Mouse (Mus musculus): ENCODE results near the gene Dip2b. TPM values are rescaled to one million over a fixed set of nuclear protein-coding genes. Genes with fewer than 3 reads are reported as not detected.

Dip2b gene
- polyA plus RNA-seq, 1 experiment = 18.1 TPM

DNA sequence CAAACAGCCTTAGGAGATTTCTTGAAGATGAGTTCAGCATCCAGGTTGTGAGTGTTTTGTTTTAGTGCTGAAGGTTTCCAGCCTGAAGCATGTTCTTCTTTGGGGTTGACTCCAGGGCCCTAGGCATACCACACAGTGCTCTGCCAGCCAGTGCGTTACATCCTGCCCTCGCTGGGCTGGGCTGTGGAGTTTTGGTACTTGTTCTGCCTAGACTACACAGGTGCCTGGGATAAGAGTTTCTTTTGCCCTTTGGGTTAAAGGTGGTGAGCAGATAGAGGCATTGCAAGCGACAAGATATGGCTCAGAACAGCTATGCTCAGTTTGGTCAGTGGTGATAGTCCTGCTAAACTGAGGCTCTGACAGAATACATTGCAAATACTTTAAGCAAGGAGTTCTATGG lies 19.7 kb downstream of the Dip2b start:
- TF ChIP-seq CTCF (IDR thresholded peaks at IDR 0.05; ENCODE audit: borderline replicate concordance, control insufficient read depth, extremely low read depth, insufficient read depth, low read length, poor library complexity) (no peak), POLR2A (IDR thresholded peaks at IDR 0.05; ENCODE audit: control insufficient read depth, extremely low read depth, insufficient read depth, low read length, poor library complexity) (no peak)
- Histone ChIP-seq H3K4me1 (replicated peaks; ENCODE audit: control insufficient read depth, insufficient read depth, low read length) (peaks cover 18% of the 10 kb centered on the region), H3K27me3 (ENCODE audit: control insufficient read depth, insufficient read depth, low read length) (no peaks in the 10 kb centered on the region), H3K4me3 (ENCODE audit: control insufficient read depth, insufficient read depth, low read length) (no peak overlapping the region), H3K27ac (ENCODE audit: control insufficient read depth, insufficient read depth, low read length) (peak overlapping the region; percentile 0; the same call in 1 of the 2 replicates), H3K36me3 (ENCODE audit: control insufficient read depth, insufficient read depth, low read length) (no peaks in the 10 kb centered on the region)
- WGBS = 81% methylated on average over 3 of the region's 3 CpGs
- no peak for DNase-seq

DNA sequence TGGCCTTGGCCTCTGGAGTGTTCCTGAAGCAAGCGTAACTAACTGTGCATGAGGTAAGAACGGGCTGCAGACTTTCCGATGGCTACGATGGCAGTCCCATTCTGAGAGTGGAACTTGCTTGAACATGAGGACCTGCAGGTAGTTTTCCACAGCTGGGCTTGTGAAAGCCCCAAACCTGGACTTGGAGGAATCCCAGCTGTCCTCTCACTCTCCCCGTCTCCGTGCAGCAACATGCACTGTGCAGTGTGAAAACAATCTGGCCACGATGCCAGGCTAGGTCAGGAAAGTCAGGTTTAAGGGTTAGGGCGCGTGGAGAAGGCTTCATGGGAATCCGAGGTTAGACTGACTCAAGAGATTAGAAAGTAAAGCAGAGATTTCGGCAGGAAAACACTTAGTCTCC lies 20.4 kb downstream of the Dip2b start:
- Histone ChIP-seq H3K4me3 (ENCODE audit: control insufficient read depth, insufficient read depth, low read length) (no peak overlapping the region), H3K27ac (ENCODE audit: control insufficient read depth, insufficient read depth, low read length) (no peak overlapping the region), H3K36me3 (ENCODE audit: control insufficient read depth, insufficient read depth, low read length) (no peaks in the 10 kb centered on the region), H3K27me3 (ENCODE audit: control insufficient read depth, insufficient read depth, low read length) (no peaks in the 10 kb centered on the region), H3K4me1 (replicated peaks; ENCODE audit: control insufficient read depth, insufficient read depth, low read length) (peaks cover 18% of the 10 kb centered on the region)
- WGBS = 92% methylated on average over 11 of the region's 11 CpGs
- no peak for DNase-seq
- TF ChIP-seq CTCF (IDR thresholded peaks at IDR 0.05; ENCODE audit: borderline replicate concordance, control insufficient read depth, extremely low read depth, insufficient read depth, low read length, poor library complexity) (no peak), POLR2A (IDR thresholded peaks at IDR 0.05; ENCODE audit: control insufficient read depth, extremely low read depth, insufficient read depth, low read length, poor library complexity) (no peak)

DNA sequence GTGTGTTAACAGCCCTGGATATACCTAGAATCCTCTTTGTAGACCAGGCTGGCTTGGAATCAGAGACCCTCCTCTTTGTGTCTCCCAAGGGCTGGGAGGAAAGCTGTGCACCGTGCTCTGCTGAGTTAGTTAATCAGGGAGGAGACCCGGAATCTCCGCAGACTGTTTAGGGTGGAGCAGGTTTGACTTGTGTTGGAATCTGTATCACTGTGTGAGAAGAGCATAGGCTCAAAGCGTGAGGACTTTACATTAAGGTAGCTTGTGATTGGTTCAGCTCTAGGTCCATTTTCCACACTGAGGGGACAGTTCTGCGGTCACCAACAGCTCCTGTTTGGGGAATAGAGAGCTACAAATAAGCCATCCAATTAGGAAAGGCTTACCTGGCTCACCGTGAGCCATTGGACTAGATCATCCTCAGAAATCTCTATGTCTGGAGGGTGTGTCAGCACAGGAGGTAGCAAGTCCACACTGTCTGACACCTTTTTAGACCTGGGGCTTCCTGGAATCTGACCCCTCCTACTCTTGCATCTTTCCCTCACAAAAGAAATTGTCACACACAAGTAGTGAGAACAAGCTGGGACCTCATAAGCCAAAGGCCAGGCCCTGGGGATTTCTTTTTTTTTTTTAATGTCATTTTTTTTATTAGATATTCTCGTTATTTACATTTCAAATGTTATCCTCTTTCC lies 21.3 kb downstream of the Dip2b start:
- no peak for DNase-seq
- Histone ChIP-seq H3K4me3 (ENCODE audit: control insufficient read depth, insufficient read depth, low read length) (no peak overlapping the region), H3K27me3 (ENCODE audit: control insufficient read depth, insufficient read depth, low read length) (no peaks in the 10 kb centered on the region), H3K4me1 (replicated peaks; ENCODE audit: control insufficient read depth, insufficient read depth, low read length) (peaks cover 18% of the 10 kb centered on the region), H3K27ac (ENCODE audit: control insufficient read depth, insufficient read depth, low read length) (no peak overlapping the region), H3K36me3 (ENCODE audit: control insufficient read depth, insufficient read depth, low read length) (no peaks in the 10 kb centered on the region)
- TF ChIP-seq POLR2A (IDR thresholded peaks at IDR 0.05; ENCODE audit: control insufficient read depth, extremely low read depth, insufficient read depth, low read length, poor library complexity) (no peak), CTCF (IDR thresholded peaks at IDR 0.05; ENCODE audit: borderline replicate concordance, control insufficient read depth, extremely low read depth, insufficient read depth, low read length, poor library complexity) (no peak)
- 88% methylated on average over 7 of the region's 7 CpGs for WGBS

DNA sequence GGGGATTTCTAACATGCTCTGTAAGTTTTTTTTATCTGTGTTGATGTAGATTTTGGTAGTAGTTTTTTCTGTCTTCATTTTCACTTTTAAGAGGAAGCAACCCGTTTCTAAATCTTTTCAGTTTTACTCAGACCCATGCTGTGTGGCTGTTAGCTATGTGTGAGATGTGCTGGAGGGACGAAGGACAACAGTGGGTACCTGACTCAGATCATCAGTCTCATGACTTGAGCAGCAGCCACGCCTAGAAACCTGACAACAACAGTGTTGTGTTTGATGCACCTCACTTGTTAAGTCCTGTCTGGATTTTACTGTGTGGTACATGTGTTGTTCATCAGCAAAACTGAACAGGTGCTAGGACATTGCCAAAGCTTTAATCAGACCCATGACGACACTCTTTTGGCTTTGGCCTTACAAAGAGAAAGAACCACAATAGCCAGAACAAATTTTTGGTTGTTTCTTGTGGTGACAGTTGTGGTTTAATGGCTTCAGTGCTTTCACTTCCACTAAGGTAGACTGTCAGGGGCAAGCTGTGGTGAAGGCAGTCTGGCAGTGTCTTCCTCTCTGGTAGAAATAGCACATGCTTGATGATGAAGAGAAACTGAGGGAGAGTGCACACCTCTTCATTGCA lies 22.2 kb downstream of the Dip2b start:
- Histone ChIP-seq H3K36me3 (ENCODE audit: control insufficient read depth, insufficient read depth, low read length) (no peaks in the 10 kb centered on the region), H3K4me3 (ENCODE audit: control insufficient read depth, insufficient read depth, low read length) (no peak overlapping the region), H3K27ac (ENCODE audit: control insufficient read depth, insufficient read depth, low read length) (no peak overlapping the region), H3K4me1 (replicated peaks; ENCODE audit: control insufficient read depth, insufficient read depth, low read length) (peaks cover 18% of the 10 kb centered on the region), H3K27me3 (ENCODE audit: control insufficient read depth, insufficient read depth, low read length) (no peaks in the 10 kb centered on the region)
- DNase-seq = no peak
- WGBS = 15% methylated on average over 4 of the region's 4 CpGs
- TF ChIP-seq POLR2A (IDR thresholded peaks at IDR 0.05; ENCODE audit: control insufficient read depth, extremely low read depth, insufficient read depth, low read length, poor library complexity) (no peak), CTCF (IDR thresholded peaks at IDR 0.05; ENCODE audit: borderline replicate concordance, control insufficient read depth, extremely low read depth, insufficient read depth, low read length, poor library complexity) (no peak)

DNA sequence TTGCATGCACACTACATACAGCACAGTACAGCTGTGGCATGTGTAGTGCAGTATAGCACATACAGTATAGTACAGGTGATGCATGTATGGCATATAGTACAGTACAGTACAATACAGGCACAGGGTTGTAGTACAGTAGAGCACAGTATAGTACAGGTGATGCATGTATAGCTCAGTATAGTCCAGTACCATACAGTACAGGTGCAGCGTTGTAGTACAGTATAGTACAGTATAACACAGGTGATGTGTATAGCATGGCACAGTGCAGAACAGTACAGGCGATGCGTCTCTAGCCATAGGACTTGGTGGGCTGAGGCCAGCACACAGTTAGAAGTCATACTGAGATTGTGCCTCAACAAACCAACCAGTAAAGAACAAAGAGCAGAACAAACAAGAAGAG lies 22.9 kb downstream of the Dip2b start:
- Histone ChIP-seq H3K4me3 (ENCODE audit: control insufficient read depth, insufficient read depth, low read length) (no peak overlapping the region), H3K36me3 (ENCODE audit: control insufficient read depth, insufficient read depth, low read length) (no peaks in the 10 kb centered on the region), H3K27me3 (ENCODE audit: control insufficient read depth, insufficient read depth, low read length) (no peaks in the 10 kb centered on the region), H3K4me1 (replicated peaks; ENCODE audit: control insufficient read depth, insufficient read depth, low read length) (peaks cover 18% of the 10 kb centered on the region), H3K27ac (ENCODE audit: control insufficient read depth, insufficient read depth, low read length) (no peak overlapping the region)
- no peak for DNase-seq
- TF ChIP-seq POLR2A (IDR thresholded peaks at IDR 0.05; ENCODE audit: control insufficient read depth, extremely low read depth, insufficient read depth, low read length, poor library complexity) (no peak), CTCF (IDR thresholded peaks at IDR 0.05; ENCODE audit: borderline replicate concordance, control insufficient read depth, extremely low read depth, insufficient read depth, low read length, poor library complexity) (no peak)
- 98% methylated on average over 3 of the region's 3 CpGs for WGBS

DNA sequence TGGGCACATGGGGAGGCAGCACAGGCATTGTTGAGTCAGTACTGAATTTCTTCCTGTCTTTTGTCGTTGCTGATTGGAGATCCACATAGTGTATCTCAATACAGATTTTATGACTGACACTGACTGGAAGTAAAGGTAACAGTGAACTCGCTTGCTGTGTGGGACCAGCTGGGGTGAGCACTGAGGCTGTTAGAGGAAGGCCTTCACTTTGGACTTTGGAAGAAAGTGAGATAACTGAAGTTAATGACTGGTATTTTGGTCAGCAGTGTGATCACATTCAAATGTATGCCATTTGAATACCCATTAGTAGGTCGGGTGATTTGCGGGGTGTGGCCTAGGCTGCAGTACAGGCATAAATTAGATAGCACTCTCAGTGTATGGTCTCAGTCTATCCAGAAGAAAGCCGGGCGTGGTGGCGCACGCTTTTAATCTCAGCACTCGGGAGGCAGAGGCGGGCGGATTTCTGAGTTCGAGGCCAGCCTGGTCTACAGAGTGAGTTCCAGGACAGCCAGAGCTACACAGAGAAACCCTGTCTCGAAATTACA lies 24.8 kb downstream of the Dip2b start:
- Histone ChIP-seq H3K27me3 (ENCODE audit: control insufficient read depth, insufficient read depth, low read length) (no peaks in the 10 kb centered on the region), H3K4me1 (replicated peaks; ENCODE audit: control insufficient read depth, insufficient read depth, low read length) (peaks cover 16% of the 10 kb centered on the region), H3K27ac (ENCODE audit: control insufficient read depth, insufficient read depth, low read length) (no peak overlapping the region), H3K36me3 (ENCODE audit: control insufficient read depth, insufficient read depth, low read length) (no peaks in the 10 kb centered on the region), H3K4me3 (ENCODE audit: control insufficient read depth, insufficient read depth, low read length) (no peak overlapping the region)
- DNase-seq = no peak
- WGBS = 95% methylated on average over 13 of the region's 13 CpGs
- TF ChIP-seq POLR2A (IDR thresholded peaks at IDR 0.05; ENCODE audit: control insufficient read depth, extremely low read depth, insufficient read depth, low read length, poor library complexity) (no peak), CTCF (IDR thresholded peaks at IDR 0.05; ENCODE audit: borderline replicate concordance, control insufficient read depth, extremely low read depth, insufficient read depth, low read length, poor library complexity) (no peak)
